Mouse (Mus musculus) limb, embryonic 12.5 days (tissue): ENCODE results near the gene Magi2. TPM values are rescaled to one million over a fixed set of nuclear protein-coding genes. Genes with fewer than 3 reads are reported as not detected.

Source experiments
- ATAC-seq: fragments of 200-750 bp; cut with Nextera tagmentation; 2 replicates; pipeline ENCODE4 v1.8.0; 2017; ENCODE audit warnings: low read depth, moderate TSS enrichment; ENCODE audit not compliant: insufficient number of reproducible peaks, insufficient read depth, low FRiP score, low TSS enrichment
- H3K27ac ChIP-seq: fragments of 300-500 bp; sonication (generic); 2 replicates; pipeline ENCODE4 v1.5.1; 2016; ENCODE audit warnings: mild to moderate bottlenecking, moderate library complexity
- H3K27me3 ChIP-seq: fragments of 300-500 bp; sonication (generic); 2 replicates; pipeline ENCODE4 v1.6.1; 2016; ENCODE audit warnings: mild to moderate bottlenecking, moderate library complexity
- H3K36me3 ChIP-seq: fragments of 300-500 bp; sonication (generic); 2 replicates; pipeline ENCODE4 v1.6.1; 2016; ENCODE audit warnings: mild to moderate bottlenecking, moderate library complexity
- H3K4me1 ChIP-seq: fragments of 300-500 bp; sonication (generic); replicated peaks from 2 replicates; pipeline ENCODE4 v1.6.1; 2016
- H3K4me2 ChIP-seq: fragments of 300-500 bp; sonication (generic); 2 replicates; pipeline ENCODE4 v1.6.1; 2016; ENCODE audit warnings: mild to moderate bottlenecking, moderate library complexity
- H3K4me3 ChIP-seq: fragments of 300-500 bp; sonication (generic); replicated peaks from 2 replicates; pipeline ENCODE4 v1.5.1; 2016; ENCODE audit warnings: mild to moderate bottlenecking
- H3K9ac ChIP-seq: fragments of 300-500 bp; sonication (generic); replicated peaks from 2 replicates; pipeline ENCODE4 v1.6.1; 2016; ENCODE audit warnings: mild to moderate bottlenecking, moderate library complexity
- H3K9me3 ChIP-seq: fragments of 300-500 bp; sonication (generic); 2 replicates; pipeline ENCODE4 v1.6.1; 2016; ENCODE audit warnings: mild to moderate bottlenecking, moderate library complexity
- WGBS: fragments of 180-500 bp; shearing (Covaris S2); methylation state at CpG from one replicate; pipeline ENCODE4 v1.1.7; 2016; 5-methylcytosine and 5-hydroxymethylcytosine counted together
- polyA plus RNA-seq: library from polyadenylated mRNA; unstranded; fragments of >200 nt; fragmentation: Nextera tagmentation; extraction: Ambion mirVana; gene quantifications from 2 replicates; pipeline ENCODE4 v1.2.1, GENCODE M21; 2016

Magi2 gene
- polyA plus RNA-seq, 1 experiment from 2014 or later = 7.0 TPM

GRCm38 (mm10) chr5:20303056-20303965, 1076.5 kb downstream of the Magi2 start:
- Histone ChIP-seq H3K27me3 (no peaks in the 10 kb centered on the region), H3K4me3 (no peak overlapping the region), H3K36me3 (no peaks in the 10 kb centered on the region), H3K4me2 (no peak overlapping the region), H3K4me1 (no peaks in the 10 kb centered on the region), H3K27ac (no peak overlapping the region), H3K9me3 (no peaks in the 10 kb centered on the region), H3K9ac (no peak overlapping the region)
- ATAC-seq = no peak
- 90% methylated on average over 8 of the region's 8 CpGs for WGBS

- H3K36me3 ChIP-seq = no peaks in the 10 kb centered on the region
- no peak overlapping the region for H3K4me3 ChIP-seq
- H3K4me2 ChIP-seq = no peak overlapping the region
- no peak overlapping the region for H3K9ac ChIP-seq
- H3K27ac ChIP-seq = no peak overlapping the region
- no peaks in the 10 kb centered on the region for H3K4me1 ChIP-seq
- no peaks in the 10 kb centered on the region for H3K27me3 ChIP-seq
- ATAC-seq = no peak
- 90% methylated on average over 2 of the region's 2 CpGs for WGBS
- H3K9me3 ChIP-seq = no peaks in the 10 kb centered on the region
These were observed 1094.1 kb downstream of the Magi2 start for GRCm38 (mm10) chr5:20320970-20321369.

- 55% methylated on average over 2 of the region's 2 CpGs for WGBS
- no peak overlapping the region for H3K27ac ChIP-seq
- H3K9ac ChIP-seq = no peak overlapping the region
- no peaks in the 10 kb centered on the region for H3K9me3 ChIP-seq
- H3K36me3 ChIP-seq = no peaks in the 10 kb centered on the region
- H3K4me3 ChIP-seq = no peak overlapping the region
- ATAC-seq = no peak
- H3K4me2 ChIP-seq = no peak overlapping the region
- no peaks in the 10 kb centered on the region for H3K4me1 ChIP-seq
- no peaks in the 10 kb centered on the region for H3K27me3 ChIP-seq
These were observed 1098.5 kb downstream of the Magi2 start for GRCm38 (mm10) chr5:20325290-20325689.

- WGBS = 62% methylated on average over 1 of the region's 1 CpGs
- no peaks in the 10 kb centered on the region for H3K27me3 ChIP-seq
- no peak for ATAC-seq
- no peak overlapping the region for H3K27ac ChIP-seq
- no peaks in the 10 kb centered on the region for H3K36me3 ChIP-seq
- H3K9ac ChIP-seq = no peak overlapping the region
- no peak overlapping the region for H3K4me3 ChIP-seq
- no peaks in the 10 kb centered on the region for H3K9me3 ChIP-seq
- H3K4me1 ChIP-seq = no peaks in the 10 kb centered on the region
- H3K4me2 ChIP-seq = no peak overlapping the region
These were observed 1102.1 kb downstream of the Magi2 start for GRCm38 (mm10) chr5:20328901-20329300.

- 83% methylated on average over 3 of the region's 3 CpGs for WGBS
These were observed 1103.2 kb downstream of the Magi2 start for GRCm38 (mm10) chr5:20330025-20330424.

GRCm38 (mm10) chr5:20332574-20332973, 1105.7 kb downstream of the Magi2 start:
- no peak for ATAC-seq
- Histone ChIP-seq H3K9ac (no peak overlapping the region), H3K4me2 (no peak overlapping the region), H3K9me3 (no peaks in the 10 kb centered on the region), H3K27me3 (no peaks in the 10 kb centered on the region), H3K36me3 (no peaks in the 10 kb centered on the region), H3K4me3 (no peak overlapping the region), H3K27ac (no peak overlapping the region), H3K4me1 (no peaks in the 10 kb centered on the region; the same call in 1 of the 2 replicates)
- WGBS = 80% methylated on average over 4 of the region's 4 CpGs

More at GRCm38 (mm10) chr5:20330025-20330424, 1103.2 kb downstream of the Magi2 start:
- Histone ChIP-seq H3K9me3 (no peaks in the 10 kb centered on the region), H3K36me3 (no peaks in the 10 kb centered on the region), H3K4me1 (no peaks in the 10 kb centered on the region; the same call in 1 of the 2 replicates), H3K4me3 (no peak overlapping the region), H3K27me3 (no peaks in the 10 kb centered on the region), H3K9ac (no peak overlapping the region), H3K27ac (no peak overlapping the region), H3K4me2 (no peak overlapping the region)
- no peak for ATAC-seq

- Histone ChIP-seq H3K4me3 (no peak overlapping the region), H3K27ac (no peak overlapping the region), H3K9ac (no peak overlapping the region), H3K27me3 (no peaks in the 10 kb centered on the region), H3K4me2 (no peak overlapping the region), H3K36me3 (no peaks in the 10 kb centered on the region), H3K4me1 (no peaks in the 10 kb centered on the region; the same call in 1 of the 2 replicates), H3K9me3 (no peaks in the 10 kb centered on the region)
- ATAC-seq = no peak
These were observed 1107.7 kb downstream of the Magi2 start for GRCm38 (mm10) chr5:20334549-20334948.

GRCm38 (mm10) chr5:20352941-20353340, 1126.1 kb downstream of the Magi2 start:
- Histone ChIP-seq H3K9ac (no peak overlapping the region), H3K36me3 (no peaks in the 10 kb centered on the region), H3K27ac (no peak overlapping the region), H3K27me3 (no peaks in the 10 kb centered on the region), H3K9me3 (no peaks in the 10 kb centered on the region), H3K4me2 (no peak overlapping the region), H3K4me3 (no peak overlapping the region), H3K4me1 (no peaks in the 10 kb centered on the region)
- no peak for ATAC-seq
- WGBS = 92% methylated on average over 8 of the region's 8 CpGs

- Histone ChIP-seq H3K4me3 (no peak overlapping the region), H3K27me3 (no peaks in the 10 kb centered on the region), H3K9me3 (no peaks in the 10 kb centered on the region), H3K9ac (no peak overlapping the region), H3K4me2 (no peak overlapping the region), H3K4me1 (no peaks in the 10 kb centered on the region), H3K36me3 (no peaks in the 10 kb centered on the region), H3K27ac (no peak overlapping the region)
- 70% methylated on average over 5 of the region's 5 CpGs for WGBS
- no peak for ATAC-seq
These were observed 1131.6 kb downstream of the Magi2 start for GRCm38 (mm10) chr5:20358437-20358836.

- no peak overlapping the region for H3K4me2 ChIP-seq
- no peak overlapping the region for H3K9ac ChIP-seq
- no peaks in the 10 kb centered on the region for H3K27me3 ChIP-seq
- 85% methylated on average over 3 of the region's 3 CpGs for WGBS
- H3K4me3 ChIP-seq = no peak overlapping the region
- H3K36me3 ChIP-seq = no peaks in the 10 kb centered on the region
- no peaks in the 10 kb centered on the region for H3K4me1 ChIP-seq
- H3K9me3 ChIP-seq = no peaks in the 10 kb centered on the region
- H3K27ac ChIP-seq = no peak overlapping the region
- ATAC-seq = no peak
These were observed 1132.2 kb downstream of the Magi2 start for GRCm38 (mm10) chr5:20359021-20359420.

GRCm38 (mm10) chr5:20362154-20362553, 1135.3 kb downstream of the Magi2 start:
- WGBS = 82% methylated on average over 3 of the region's 3 CpGs

GRCm38 (mm10) chr5:20363216-20363615, 1136.4 kb downstream of the Magi2 start:
- Histone ChIP-seq H3K27ac (no peak overlapping the region), H3K36me3 (no peaks in the 10 kb centered on the region), H3K9me3 (no peaks in the 10 kb centered on the region), H3K4me3 (no peak overlapping the region), H3K4me2 (no peak overlapping the region), H3K9ac (no peak overlapping the region), H3K4me1 (no peaks in the 10 kb centered on the region), H3K27me3 (no peaks in the 10 kb centered on the region)
- ATAC-seq = no peak
- WGBS = 79% methylated on average over 5 of the region's 5 CpGs

More at GRCm38 (mm10) chr5:20362154-20362553, 1135.3 kb downstream of the Magi2 start:
- no peak overlapping the region for H3K4me2 ChIP-seq
- ATAC-seq = no peak
- H3K9me3 ChIP-seq = no peaks in the 10 kb centered on the region
- H3K27ac ChIP-seq = no peak overlapping the region
- H3K4me3 ChIP-seq = no peak overlapping the region
- H3K36me3 ChIP-seq = no peaks in the 10 kb centered on the region
- H3K9ac ChIP-seq = no peak overlapping the region
- H3K27me3 ChIP-seq = no peaks in the 10 kb centered on the region
- H3K4me1 ChIP-seq = no peaks in the 10 kb centered on the region
